In genomic region chr16:44805976-44806375, GRCm38 (mm10) we compare ENCODE assay signal across 43 mouse cellular contexts. TPM values are rescaled to one million over a fixed set of nuclear protein-coding genes. Genes with fewer than 3 reads are reported as not detected.
"Had no signal": no experiment of that assay in that cellular context is flagged by ENCODE, and none has a peak within 500 bp of the region (broad histone marks: within the 10 kb centered on the region; RNA-seq: fewer than 3 reads in every experiment).

No protein-coding gene starts in this region.

- H3K36me3 ChIP-seq: heart, embryonic 12.5 days; heart, embryonic 13.5 days; heart, embryonic 15.5 days; hindbrain, embryonic 10.5 days; hindbrain, embryonic 12.5 days; hindbrain, embryonic 13.5 days; hindbrain, embryonic 15.5 days; intestine, embryonic 15.5 days; kidney, embryonic 15.5 days had no signal

- ATAC-seq: hindbrain, embryonic 16.5 days; hindbrain, postnatal 0 days; inflammation-experienced regulatory T-cells, adult 6 months; intestine, embryonic 15.5 days; intestine, embryonic 16.5 days; intestine, postnatal 0 days had no signal

- H3K27ac ChIP-seq: heart, embryonic 13.5 days; heart, embryonic 15.5 days; hindbrain, embryonic 10.5 days; hindbrain, embryonic 12.5 days; hindbrain, embryonic 13.5 days; hindbrain, embryonic 14.5 days; hindbrain, embryonic 15.5 days; hindbrain, postnatal 0 days; intestine, embryonic 15.5 days; kidney, embryonic 15.5 days; kidney, postnatal 0 days; layer of hippocampus, adult 2 months; left cerebral cortex, adult 2 months had no signal

- H3K9ac ChIP-seq: heart, embryonic 12.5 days; heart, embryonic 13.5 days; heart, embryonic 15.5 days; hindbrain, embryonic 12.5 days; hindbrain, embryonic 13.5 days; hindbrain, embryonic 14.5 days; hindbrain, embryonic 15.5 days; intestine, embryonic 15.5 days; kidney, embryonic 15.5 days had no signal

- DNase-seq: heart, postnatal 10 days; heart, postnatal 14 days; heart, postnatal 36 days; heart, postnatal 4 days; kidney, adult 11 months; kidney, adult 18-20 months; kidney, adult 2 months; kidney, adult 8-10 months; kidney, adult 9 months; kidney, postnatal 10 days; kidney, postnatal 14 days; kidney, postnatal 25 days; kidney, postnatal 36 days; kidney, postnatal 4 days; layer of hippocampus, adult 9-11 months; layer of hippocampus, postnatal 36 days had no signal

- H3K4me3 ChIP-seq: heart, embryonic 12.5 days; heart, embryonic 13.5 days; heart, embryonic 15.5 days; hindbrain, embryonic 10.5 days; hindbrain, embryonic 12.5 days; hindbrain, embryonic 13.5 days; hindbrain, embryonic 15.5 days; intestine, embryonic 15.5 days; kidney, embryonic 15.5 days; layer of hippocampus, adult 2 months; left cerebral cortex, adult 2 months had no signal

- H3K27me3 ChIP-seq: heart, embryonic 12.5 days; heart, embryonic 13.5 days; heart, embryonic 15.5 days; hindbrain, embryonic 12.5 days; hindbrain, embryonic 13.5 days; hindbrain, embryonic 15.5 days; intestine, embryonic 15.5 days; kidney, embryonic 15.5 days had no signal

- H3K4me1 ChIP-seq: heart, embryonic 12.5 days; heart, embryonic 13.5 days; heart, embryonic 15.5 days; hindbrain, embryonic 10.5 days; hindbrain, embryonic 12.5 days; hindbrain, embryonic 13.5 days; hindbrain, embryonic 15.5 days; intestine, embryonic 15.5 days; kidney, embryonic 15.5 days had no signal

- H3K4me2 ChIP-seq: heart, embryonic 12.5 days; heart, embryonic 13.5 days; heart, embryonic 15.5 days; hindbrain, embryonic 12.5 days; hindbrain, embryonic 13.5 days; hindbrain, embryonic 14.5 days; hindbrain, embryonic 15.5 days; intestine, embryonic 15.5 days; kidney, embryonic 15.5 days had no signal

- H3K9me3 ChIP-seq: heart, embryonic 12.5 days; heart, embryonic 13.5 days; heart, embryonic 15.5 days; hindbrain, embryonic 10.5 days; hindbrain, embryonic 12.5 days; hindbrain, embryonic 13.5 days; hindbrain, embryonic 15.5 days; intestine, embryonic 15.5 days; kidney, embryonic 15.5 days had no signal

RNA-seq across cellular contexts. Expression of gene Cd200r4, which starts 5.6 kb away (rescaled TPM):
- total RNA-seq: heart, postnatal 10 days; heart, postnatal 14 days; heart, postnatal 25 days; heart, postnatal 36 days; heart, postnatal 4 days; layer of hippocampus, adult 18-20 months; layer of hippocampus, adult 2 months; layer of hippocampus, postnatal 10 days; layer of hippocampus, postnatal 14 days; layer of hippocampus, postnatal 25 days; layer of hippocampus, postnatal 36 days had no signal
- polyA plus RNA-seq: heart, embryonic 12.5 days; heart, embryonic 13.5 days; heart, postnatal 0 days; hindbrain, embryonic 10.5 days; hindbrain, embryonic 11.5 days; hindbrain, embryonic 12.5 days; hindbrain, embryonic 13.5 days; hindbrain, embryonic 14.5 days; hindbrain, embryonic 15.5 days; hindbrain, embryonic 16.5 days; kidney, embryonic 14.5 days; kidney, embryonic 15.5 days; kidney, embryonic 16.5 days had no signal
